Mouse (Mus musculus) myocyte (in vitro differentiated cells): ENCODE data around the gene Mgat4a.

Experiments used
- CEBPB ChIP-seq: IDR thresholded peaks from 2 replicates; pipeline ENCODE4 v1.6.1; 2011; ENCODE audit warnings: mild to moderate bottlenecking, moderate library complexity; ENCODE audit not compliant: poor library complexity, insufficient read depth, severe bottlenecking
- E2F4 ChIP-seq: IDR thresholded peaks from one replicate; pipeline ENCODE4 v1.6.1; 2011; ENCODE audit warnings: mild to moderate bottlenecking, control low read depth, moderate library complexity; ENCODE audit not compliant: insufficient read depth
- POLR2A ChIP-seq: IDR thresholded peaks from one replicate; pipeline ENCODE4 v1.6.1; 2011; ENCODE audit warnings: low read depth, mild to moderate bottlenecking, control low read depth, moderate library complexity; ENCODE audit not compliant: insufficient read length
- POLR2AphosphoS2 ChIP-seq: IDR thresholded peaks from one replicate; pipeline ENCODE4 v1.6.1; 2011; ENCODE audit warnings: low read depth, control low read depth; ENCODE audit not compliant: insufficient read length
- REST ChIP-seq: IDR thresholded peaks from one replicate; pipeline ENCODE4 v1.6.1; 2011; ENCODE audit warnings: mild to moderate bottlenecking, control low read depth, moderate library complexity; ENCODE audit not compliant: insufficient read depth, insufficient read length
- SRF ChIP-seq: IDR thresholded peaks from one replicate; pipeline ENCODE4 v1.6.1; 2011; ENCODE audit warnings: low read depth; ENCODE audit not compliant: control insufficient read depth, insufficient read length
- TCF12 ChIP-seq: IDR thresholded peaks from one replicate; pipeline ENCODE4 v1.6.1; 2011; ENCODE audit warnings: mild to moderate bottlenecking, control low read depth; ENCODE audit not compliant: poor library complexity, insufficient read depth, severe bottlenecking
- USF1 ChIP-seq: IDR thresholded peaks from one replicate; pipeline ENCODE4 v1.6.1; 2011; ENCODE audit warnings: low read depth, mild to moderate bottlenecking, control low read depth, moderate library complexity

GRCm38 (mm10) chr1:37505348-37505730 is 35.5 kb downstream of the Mgat4a start:
- TF ChIP-seq USF1 (no peak), REST (no peak), POLR2AphosphoS2 (no peak), POLR2A (no peak), TCF12 (no peak), SRF (no peak), CEBPB (no peak), E2F4 (no peak)
